Mouse (Mus musculus) spleen, adult 12 weeks (tissue): Measurements from ENCODE around the gene Arid3b.

Source experiments
- DNase-seq: peaks from one replicate; pipeline ENCODE4 v3.0.0; 2022; ENCODE audit warnings: low spot score

Arid3b gene

DNA sequence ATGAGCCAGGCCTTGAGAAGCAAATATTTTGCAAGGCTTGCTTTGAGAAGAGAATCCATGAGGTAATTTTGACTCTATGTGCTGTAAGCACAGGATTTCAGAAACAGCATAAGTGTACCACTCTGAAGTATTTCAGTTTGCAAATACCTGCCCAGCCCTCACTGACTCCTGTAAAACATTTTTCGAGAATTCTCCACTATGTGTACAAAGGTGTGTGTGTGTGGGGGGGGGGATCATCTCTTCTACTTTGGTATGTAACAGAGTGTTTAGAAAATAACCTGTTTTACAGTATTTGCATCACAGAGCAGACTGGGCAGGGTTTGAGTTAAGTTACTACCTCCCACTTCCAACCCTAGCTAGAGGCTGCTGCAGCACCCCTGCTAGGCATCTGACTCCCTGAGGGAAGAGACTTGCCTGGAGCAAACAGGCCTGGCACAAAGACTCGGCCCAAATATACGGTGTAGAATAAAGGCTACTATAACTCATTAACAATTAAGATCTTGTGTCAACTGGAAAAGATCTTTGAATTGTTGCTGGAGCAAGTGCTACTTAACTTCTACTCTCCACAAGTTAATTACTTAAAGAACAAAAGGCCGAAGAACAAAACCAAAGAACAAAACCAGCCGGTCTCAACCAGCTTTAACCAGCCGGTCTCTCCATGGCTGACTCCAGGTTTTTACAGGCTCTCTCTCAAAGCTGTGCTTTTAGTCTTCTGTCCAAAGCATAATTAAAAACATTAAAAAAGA is 6.6 kb downstream of the Arid3b start:
- no peak for DNase-seq

DNA sequence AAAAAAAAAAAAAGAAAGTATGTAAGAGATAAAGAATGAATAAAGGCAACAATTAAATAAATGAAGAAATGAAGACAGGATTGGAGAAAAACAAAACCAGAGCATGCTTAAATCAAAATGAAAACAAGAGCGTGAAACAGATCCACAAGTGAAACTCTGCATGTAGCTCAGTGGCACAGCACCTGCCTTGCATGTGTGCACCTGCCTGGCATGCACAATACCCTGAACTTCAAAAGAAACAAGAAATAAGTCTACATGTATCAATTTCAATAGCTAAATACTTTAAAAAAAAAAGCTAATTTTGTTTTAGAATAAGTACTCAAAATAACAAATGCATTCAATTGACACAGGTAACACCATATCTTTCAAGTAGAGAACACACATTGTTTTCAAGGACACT is 13.2 kb downstream of the Arid3b start:
- no peak for DNase-seq

DNA sequence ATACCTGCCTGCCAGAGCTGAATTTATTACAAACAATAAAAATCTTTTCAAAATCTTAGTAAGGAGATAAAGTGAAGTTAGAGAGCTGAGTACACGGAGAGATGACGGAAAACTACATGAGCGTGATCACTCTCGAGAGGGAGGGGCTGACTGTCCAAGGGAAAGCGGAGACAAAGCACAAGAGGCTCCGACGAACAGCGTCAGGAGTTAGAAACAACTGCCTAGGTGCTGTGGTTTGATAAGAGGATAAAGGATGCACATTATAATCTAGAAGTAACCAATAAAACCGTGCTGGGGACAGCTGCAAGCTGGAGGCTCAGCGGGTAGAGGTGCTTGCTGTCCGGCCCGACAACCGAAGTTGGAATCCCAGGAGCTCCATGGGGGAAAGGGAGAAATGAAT is 13.8 kb downstream of the Arid3b start:
- DNase-seq: no peak

DNA sequence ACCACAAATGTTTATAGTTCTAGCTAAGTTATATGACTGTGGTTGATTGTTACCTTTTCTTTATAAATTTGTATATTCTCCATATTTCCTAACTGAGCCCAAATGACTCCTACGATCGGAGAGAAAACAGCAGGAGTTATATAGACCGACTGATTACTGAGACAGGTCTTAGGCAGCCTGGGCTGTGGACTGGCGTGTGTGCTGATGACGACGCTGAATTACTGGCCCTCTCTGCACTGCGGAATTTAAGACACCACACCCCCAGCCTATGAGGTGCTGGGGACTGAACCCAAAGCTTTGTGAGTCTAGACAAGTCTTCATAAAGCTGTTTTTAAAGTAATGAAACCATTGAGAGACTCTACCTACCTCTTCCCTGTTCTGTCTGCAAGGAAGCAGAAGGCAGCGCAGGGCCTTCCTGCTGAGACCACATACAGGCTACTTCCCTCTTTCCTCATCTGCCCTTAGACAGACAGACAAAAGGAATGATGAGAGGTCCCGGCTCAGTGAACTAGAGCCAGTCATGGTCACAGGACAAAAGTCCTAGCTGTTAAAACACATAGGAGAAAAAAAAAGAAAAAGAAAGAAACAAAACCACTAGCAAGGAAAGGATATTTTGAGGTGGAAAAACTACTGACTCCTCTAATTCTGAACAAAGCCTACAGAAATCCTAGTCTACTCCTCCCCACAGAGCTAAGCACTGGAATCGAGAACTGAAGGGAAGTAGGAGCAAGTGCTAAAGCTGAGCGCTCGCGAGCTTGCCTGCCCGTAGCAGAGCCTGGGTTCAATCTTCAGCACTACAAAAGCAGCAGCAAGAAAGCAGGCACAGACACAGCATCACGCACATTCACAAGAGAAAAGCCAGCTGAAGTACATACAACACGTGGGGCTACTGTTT is 16.2 kb downstream of the Arid3b start:
- DNase-seq: no peak

DNA sequence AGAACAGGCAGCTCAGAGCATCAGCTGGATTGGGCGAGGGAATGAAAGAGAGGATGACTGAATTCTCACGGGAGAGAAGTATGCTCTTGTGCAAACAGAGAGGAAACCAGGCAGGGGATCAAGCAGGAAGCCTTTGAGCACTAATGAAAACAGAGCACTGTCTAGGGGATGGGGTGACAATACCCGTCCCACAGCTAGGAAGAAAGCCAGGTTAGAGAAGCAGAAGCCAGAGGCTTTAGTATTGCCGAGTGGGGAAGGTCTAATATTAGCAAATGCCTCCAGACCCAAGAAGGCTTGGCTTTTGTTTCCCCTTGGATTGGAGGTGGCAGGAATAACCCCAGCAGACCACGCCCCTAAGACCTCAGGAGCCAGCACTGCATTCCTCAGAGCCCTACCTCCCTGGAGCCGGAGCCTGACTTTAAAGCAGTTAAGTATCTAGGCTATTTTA is 19.3 kb downstream of the Arid3b start:
- no peak for DNase-seq

DNA sequence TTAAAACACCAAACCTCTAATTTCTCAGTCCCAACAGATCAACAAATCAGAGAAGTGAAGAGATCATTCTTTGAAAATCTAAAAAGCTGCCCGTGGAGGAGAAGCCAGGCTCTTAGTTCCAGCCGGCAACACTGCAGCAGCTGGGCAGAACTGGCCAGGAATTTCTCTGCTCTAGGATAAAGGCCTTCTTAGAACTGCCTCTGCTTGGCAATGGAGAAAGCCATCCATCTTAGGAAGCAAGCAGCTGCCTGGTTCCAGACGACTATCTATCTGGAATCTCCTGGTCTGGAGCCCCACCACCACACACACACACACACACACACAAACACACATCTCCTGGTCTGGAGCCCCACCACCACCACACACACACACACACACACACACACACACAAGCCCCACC is 21.7 kb downstream of the Arid3b start:
- DNase-seq: no peak

DNA sequence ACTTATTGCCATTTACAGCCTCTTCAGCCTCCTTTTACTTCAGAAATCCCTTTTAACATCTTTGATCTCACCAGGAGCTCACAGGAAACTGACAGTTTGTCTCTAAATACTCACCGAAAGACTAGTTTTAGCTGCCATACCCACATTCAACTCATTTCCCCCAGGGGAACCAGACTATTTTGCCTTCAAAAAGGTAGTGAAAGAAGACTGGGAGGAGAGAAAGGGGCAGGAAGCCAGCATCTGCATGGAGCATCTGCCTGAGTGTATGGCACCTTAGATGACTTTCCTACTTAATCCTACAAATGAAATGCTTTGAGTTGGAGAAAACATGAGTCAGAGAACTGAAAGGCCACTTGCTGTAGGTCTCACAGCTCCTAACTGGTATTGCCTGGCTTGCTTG is 22.6 kb downstream of the Arid3b start:
- DNase-seq: no peak

DNA sequence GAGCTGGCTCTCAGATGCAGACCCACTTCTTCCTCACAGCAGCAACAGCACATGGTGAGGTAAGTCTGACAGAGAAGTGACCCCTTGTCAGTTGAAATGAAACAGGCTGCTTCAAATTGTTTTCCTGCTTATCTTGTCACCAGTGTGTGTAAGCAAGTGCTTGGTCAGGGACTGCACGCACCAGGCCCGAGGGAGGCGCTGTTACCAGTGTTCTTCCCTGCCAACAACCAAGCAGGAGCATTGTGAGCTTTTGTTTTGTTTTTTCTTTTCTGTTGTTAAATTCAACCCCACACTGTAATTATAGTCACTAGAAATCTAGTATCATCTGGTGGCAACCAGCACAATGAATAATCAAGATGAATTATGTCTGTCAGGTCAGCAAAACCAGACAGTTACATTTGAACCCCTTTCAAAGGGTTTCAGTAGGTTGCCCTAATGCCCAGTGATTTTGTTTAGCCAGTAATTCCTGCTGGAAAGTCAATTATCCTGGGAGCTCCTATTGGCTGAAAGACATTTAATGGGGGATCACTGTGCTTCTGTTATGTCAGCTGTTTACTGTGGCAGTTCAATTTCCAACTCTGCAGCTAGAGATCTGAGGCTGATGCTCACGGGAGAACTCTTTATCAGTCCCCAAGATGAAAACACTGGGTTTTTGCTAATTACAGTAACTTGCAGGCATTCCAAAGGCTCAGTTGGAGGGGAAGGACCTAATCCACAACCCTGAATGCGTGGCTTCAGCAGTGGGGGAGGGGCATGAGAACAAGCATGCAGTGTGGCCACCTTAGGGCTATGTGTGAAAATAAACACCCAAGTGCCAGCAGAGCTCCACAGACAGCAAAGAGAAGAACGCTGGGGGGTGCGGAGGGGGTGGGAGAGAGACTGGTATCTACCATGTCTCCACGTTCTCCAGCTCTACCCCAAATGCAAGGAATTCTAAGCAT is 24.5 kb downstream of the Arid3b start:
- no peak for DNase-seq

DNA sequence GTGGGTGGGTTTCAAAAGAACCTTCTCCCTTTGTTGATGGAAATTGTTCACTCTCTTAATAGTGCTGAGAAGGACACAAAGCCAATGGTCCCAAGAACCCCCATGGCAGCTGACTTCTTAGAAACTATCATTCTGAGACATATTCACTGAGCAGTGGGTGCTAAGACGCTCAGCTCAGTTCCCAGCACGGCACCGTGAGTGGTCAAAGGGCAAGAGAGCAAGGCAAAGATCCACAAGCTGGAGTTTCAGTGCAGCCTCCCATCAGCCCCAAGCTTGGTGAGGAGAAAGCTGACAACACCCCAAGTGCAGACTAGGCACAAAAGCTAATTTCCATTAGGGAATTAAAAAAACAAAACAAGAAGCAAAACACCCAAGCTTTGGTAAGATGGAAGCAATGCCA is 25.9 kb downstream of the Arid3b start:
- no peak for DNase-seq

DNA sequence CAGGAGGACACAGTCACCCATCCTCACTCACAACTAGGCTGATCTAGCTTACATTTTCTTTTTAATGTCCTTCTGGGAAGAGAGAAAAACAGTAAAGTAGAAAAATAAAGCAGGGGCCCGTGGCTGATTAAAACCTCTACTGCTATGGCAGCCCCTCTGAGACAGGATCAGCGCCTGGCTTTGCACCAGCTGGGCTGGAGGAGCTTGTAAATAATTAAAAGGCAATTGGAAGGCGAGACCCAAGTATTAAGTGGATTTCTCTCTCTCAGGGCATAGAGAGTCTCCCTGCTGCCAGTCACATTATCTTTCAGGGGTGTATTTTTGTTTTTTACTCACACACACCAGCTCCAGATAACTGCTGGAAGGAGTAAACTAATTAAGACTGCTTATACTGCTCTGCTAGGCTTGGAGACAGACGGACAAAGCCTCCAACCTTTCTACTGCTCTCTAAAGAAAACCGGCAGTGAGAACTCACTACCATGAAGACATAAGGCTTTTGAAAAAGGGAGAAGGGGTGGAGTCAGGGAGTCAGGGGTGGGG is 27.8 kb downstream of the Arid3b start:
- no peak for DNase-seq

DNA sequence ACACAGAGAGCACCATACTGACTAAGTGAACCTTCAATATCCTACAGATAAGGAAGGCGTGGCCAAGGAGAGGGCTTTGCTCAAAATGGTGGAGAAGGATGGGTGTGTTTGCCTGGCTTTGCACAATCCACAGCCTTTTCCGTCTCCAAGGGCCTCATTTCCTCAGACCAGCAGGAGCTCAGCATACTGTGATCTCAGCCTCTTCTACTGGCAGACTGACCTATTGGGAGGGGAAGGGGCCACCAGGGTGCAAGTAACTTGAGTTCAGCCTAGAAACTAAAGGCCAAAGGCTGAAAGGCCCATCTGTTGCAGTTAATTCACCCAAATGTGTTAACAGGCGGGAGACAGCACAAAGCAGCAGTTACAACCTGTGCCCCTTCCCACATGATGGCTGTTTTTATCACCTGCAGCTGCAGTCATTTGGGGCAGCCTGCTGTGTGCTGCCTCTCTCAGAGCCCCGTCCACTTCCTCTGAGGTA is 29.4 kb downstream of the Arid3b start:
- DNase-seq: no peak

DNA sequence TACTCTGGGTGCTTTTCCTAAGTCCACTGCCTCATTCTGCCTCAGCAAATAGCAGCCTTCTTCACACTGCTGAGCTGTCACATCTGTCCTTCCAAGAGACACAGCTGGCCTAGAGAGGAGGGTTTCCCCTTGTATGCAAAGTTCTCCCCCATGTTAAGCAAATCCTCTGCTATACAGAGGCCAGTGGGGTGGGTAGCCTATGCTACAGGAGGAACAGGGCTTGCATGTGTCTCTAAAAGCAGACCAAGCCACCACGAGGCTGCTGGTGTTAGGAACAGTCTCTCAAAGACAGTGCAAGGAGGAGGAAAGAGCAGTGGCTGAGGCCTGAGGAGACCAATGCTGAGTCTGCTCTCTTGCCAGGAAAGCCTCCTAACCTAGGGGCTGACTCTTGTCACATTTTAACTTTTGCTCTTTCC is 30.5 kb downstream of the Arid3b start:
- no peak for DNase-seq

DNA sequence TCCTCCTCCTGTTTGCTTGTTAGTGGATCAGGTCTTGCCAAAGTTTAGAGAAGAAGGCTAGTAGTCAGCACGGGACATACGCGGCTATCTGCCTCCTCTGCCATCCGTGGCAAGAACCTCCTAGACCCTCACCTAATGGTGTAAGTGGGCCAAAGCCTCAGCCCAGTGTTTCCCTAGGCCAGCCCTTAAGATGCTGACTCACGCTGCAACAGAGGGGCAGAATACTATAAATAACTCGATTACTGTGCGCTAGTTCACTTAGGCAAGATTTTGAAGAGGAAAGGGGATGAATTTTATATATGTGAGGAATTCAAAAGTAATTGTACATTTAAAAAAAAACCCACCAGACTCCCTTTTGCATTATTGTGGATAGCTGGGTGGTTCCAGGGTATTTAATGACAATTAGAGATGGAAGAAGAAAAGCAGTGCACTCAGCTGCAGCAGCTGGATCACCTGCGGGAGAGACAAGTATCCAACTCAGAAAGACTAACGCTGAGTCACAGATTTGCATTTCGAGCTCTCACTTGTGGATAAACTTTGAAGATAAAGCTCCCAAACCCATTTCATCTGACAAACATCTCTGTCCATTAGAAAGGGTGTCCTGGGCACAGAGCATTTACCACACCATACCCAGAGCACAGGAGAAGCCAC is 31.4 kb downstream of the Arid3b start:
- no peak for DNase-seq

DNA sequence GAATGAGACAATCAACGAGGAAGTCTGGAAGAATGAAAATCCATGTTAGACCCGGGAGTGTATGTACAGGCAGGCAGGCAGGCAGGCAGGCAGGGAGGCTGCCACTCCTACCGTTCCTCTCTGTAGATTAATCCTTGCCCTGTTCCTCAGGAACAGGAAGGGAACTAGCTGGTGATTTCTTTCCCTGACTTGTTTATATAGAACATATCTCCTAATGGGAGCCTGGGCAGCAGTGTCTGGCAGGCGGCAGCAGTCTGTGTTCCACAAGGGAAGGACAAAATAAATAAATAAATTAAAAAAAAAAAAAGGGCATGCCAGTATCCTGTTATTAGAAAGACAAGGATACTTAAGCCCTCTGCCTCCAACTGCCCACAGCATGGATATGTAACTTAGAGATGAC is 32.8 kb downstream of the Arid3b start:
- DNase-seq: no peak

DNA sequence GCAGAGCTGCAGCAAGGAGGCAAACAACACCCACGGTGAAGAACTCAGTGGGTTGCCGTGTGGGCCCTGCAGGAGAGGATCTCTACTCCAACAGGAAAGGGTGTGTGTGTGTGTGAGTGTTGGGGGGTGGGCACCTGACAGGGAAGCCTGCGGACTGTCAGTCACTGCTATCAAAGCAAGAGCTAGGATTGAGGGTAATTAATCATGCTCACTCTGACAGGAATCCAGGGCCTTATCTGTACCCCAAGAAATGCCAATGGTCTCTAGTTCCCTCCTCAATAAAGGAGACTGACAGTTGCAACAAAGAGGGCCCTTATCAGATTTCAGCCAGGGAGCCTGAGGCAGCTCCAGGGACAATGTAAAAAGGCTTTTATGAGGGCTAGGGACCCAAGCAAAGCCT is 33.5 kb downstream of the Arid3b start:
- no peak for DNase-seq

DNA sequence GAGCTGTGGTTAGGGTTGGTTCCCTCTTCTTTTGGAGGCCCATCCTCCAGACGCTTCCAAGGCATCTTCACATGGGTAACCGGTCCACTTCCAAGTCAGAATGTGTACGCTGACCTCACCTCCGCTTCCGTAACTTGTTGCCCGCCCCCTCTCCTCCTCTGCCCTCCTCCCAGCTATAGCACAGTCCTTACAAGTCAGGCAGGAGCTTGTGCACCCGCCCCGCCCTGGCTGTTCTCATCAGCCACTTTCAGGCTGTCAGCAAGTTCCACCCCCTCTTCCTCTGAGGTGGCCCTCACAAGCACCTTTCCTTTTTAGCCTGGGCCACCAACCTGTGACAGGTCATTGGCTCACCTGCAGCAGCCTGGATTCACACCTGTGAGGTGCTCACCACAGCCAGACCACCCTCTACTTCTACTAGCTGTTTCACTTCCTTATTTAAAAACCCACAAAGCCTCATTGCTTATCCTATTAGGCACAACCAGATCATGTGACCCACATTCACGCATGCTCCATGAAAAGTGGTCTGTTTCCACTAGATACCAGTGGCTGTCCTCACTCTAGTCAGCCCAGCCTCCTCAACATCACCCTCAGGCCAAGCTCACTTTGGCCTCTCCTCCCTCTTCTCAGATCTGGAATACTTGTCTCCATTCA is 36.1 kb downstream of the Arid3b start:
- DNase-seq: no peak

DNA sequence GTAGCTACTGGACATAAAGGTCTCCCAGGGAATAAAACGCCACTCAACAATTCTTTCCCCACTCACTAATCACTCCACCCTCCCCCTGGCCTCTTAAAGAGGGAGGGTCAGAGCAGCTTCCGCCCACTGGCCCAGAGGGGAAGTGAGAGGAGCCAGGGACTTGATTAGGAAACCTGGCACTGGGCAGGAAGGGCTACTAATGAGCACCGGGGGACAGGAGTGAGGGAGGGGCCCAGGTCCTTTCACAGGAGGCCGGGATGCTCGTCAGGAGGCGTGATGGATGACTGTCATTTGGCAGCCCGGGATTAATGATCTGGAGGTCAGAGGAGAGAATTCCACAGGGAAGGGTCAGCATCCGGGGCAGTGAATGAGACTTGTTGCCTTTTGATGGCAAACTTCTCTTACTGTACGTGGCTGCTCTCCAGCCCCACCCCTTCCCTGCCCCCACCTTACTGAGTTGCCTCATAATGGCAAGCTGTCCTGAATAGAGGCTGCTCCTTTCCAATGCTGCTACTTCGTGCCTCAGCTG is 37.8 kb downstream of the Arid3b start:
- DNase-seq: no peak

DNA sequence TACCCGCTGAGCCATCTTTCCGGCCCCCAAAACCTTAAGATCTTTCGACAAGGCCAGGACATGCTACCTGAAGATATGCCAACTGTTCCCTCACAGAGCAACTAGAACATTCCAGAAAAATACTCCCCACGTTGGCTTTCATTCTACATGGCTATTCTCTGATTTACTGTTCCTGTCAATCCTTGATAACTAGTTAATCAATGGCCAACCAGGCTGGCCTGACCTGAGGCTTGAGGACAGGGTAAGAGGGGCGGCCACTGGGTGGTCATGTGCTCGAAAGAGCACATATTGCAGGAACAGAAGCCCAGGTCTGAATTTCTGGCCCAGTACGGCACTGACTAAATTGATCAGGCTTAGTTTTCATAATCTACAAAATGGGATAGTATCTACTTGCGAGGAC is 39.1 kb downstream of the Arid3b start:
- DNase-seq: no peak

DNA sequence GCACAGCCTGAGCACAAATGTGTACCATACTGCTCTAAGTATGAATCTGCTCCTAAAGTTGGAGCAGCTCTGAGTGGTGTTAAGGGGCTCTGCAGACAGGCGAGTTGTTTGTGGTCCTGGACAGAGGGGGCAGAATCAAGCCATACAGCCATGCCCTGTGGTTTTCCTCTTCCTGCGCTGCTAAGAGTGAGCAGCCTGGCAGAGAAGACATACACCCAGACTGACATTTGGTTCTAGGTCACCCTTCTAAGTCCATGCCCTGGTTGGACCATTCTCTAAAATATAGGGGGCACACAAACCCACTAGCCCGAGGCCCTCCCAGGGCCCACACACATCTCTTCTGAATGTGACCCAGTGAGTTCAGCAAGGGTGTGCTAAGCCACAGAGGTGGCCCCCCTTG is 46.9 kb downstream of the Arid3b start:
- no peak for DNase-seq

DNA sequence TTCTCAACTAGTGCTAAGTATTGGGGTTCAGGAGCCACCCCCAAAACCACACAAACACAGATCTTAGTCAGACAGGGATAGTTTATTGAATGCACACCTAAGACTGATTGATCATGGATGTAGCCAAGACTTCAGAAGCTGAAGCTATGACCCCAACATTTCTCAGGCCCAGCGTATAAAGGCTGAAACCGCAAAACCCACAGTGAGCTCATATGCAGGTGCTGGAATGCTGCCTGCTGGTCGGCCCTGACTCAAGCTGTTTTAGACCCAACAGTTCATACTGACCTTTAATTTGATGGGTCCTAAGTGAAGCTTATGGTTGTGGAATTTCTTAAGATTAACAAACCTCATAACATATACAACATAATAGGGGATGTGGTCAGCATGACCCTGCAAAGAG is 53.9 kb downstream of the Arid3b start:
- DNase-seq: no peak

DNA sequence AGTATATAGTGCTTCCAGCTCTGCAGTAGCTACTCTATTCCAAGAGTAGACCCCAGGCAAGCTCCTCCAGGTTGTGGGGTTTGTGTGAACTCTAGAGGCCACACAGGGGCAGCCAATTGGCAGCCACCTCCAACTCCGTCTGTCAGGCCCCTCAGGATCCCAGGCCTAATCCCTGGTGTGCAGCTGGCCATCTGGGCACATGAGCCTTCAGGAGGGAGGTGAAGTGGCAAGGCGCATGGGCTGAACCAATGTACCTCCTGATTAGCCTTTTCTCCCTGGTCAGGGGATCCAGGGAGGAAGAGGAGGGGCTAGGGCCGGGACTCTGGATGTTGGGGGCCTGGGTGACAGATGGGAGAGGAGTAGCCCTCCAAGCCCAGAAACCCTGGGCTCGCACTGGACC is 60.9 kb downstream of the Arid3b start:
- no peak for DNase-seq
